Mouse (Mus musculus): ENCODE measurements around the gene Fam120c. TPM values are rescaled to one million over a fixed set of nuclear protein-coding genes. Genes with fewer than 3 reads are reported as not detected.
A peak's percentile ranks its signal among the peaks of the same experiment; 100 is the strongest.

The Fam120c gene
- 4.0 and 5.3 TPM in 2 replicates for polyA plus RNA-seq (2015; fragmentation: Nextera tagmentation; extraction: Ambion mirVana)

DNA sequence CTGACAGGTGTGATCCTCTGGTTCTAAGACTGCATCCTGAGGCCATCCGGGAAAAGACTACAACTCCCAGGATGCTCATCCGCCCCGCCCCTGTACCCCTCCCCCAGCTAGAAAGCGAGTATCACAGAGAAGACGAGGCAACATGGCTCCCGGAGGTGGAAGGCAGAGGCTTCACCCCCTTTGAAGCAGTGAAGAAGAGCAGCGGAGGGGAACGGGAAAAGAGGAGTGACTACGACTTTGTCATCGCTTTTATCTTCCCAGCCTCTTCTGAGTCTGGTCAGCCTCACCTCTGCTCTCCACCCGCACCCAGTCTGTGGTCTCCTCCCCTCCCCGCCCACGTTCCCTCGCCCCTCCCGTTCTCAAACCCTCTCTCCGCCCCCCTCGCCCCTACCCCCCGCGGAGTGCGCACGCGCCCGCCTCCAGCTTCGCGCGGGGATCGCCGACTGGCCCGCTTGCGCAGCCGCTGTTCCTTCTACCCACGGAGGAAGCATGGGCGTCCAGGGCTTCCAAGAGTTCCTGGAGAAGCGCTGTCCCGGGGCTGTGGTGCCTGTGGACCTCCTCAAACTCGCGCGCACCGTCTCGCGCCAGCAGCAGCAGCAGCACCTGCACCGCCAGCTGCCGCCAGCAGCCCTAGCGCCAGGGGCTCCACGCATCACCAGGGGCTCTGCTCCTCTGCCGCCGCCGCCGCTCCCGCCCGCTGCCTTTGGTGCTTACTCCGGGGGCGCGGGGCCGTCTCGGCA lies at the start of gene Fam120c:
Gene Fam120c (plus strand): TSS at position 415 of the 740 bp plus-strand sequence.
- H3K4me2 ChIP-seq (replicated peaks; ENCODE audit: low read depth, low read length): peak within 1 kb of the TSS; percentile 65
- H3K9me3 ChIP-seq (ENCODE audit: low read length): no peaks in the 10 kb centered on the region
- 20% methylated on average over 46 of the region's 56 CpGs for WGBS
- peak within 1 kb of the TSS; percentile 70 for H3K9ac ChIP-seq (replicated peaks; ENCODE audit: low read length)
- no peaks in the 10 kb centered on the region for H3K36me3 ChIP-seq (ENCODE audit: insufficient read depth, low read length)
- peak; percentile 94 for ATAC-seq (ENCODE audit: low FRiP score, low TSS enrichment)
- H3K27ac ChIP-seq (ENCODE audit: low read length): peak within 1 kb of the TSS; percentile 86
- H3K4me3 ChIP-seq (ENCODE audit: low read length): peak within 1 kb of the TSS; percentile 63
- peaks cover 11% of the 10 kb centered on the region; the same call in 1 of the 2 replicates for H3K27me3 ChIP-seq (ENCODE audit: insufficient read depth, low read length)
- peaks cover 10% of the 10 kb centered on the region; the same call in 1 of the 2 replicates for H3K4me1 ChIP-seq (ENCODE audit: insufficient read depth, low read length)

DNA sequence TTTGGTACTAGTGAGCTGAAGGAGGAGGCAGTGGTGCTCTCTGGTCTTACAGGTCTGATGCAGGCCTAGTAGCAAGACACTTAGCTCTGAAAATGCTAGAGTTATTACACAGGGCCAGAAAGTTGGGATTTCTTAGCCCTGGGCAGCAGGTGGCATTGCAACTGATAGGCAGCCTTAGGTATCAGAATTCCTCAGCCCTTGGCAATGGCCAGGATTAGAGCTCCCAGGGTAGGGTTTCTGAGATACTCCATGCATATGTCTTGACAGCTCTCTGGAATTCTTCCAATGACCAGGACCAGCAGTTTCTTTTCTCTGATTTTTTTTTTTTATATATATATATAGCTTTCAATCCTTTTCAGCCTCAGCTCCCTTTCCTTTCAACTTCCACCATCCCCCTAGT lies 45.6 kb upstream of the Fam120c start:
- Histone ChIP-seq H3K4me3 (ENCODE audit: low read length) (no peak overlapping the region), H3K27me3 (ENCODE audit: insufficient read depth, low read length) (peaks cover 2% of the 10 kb centered on the region; the same call in 1 of the 2 replicates), H3K9ac (replicated peaks; ENCODE audit: low read length) (no peak overlapping the region), H3K36me3 (ENCODE audit: insufficient read depth, low read length) (0 out of 2 replicates have a peak, but pooled peaks cover 2% of the 10 kb centered on the region), H3K4me2 (replicated peaks; ENCODE audit: low read depth, low read length) (no peak overlapping the region), H3K9me3 (ENCODE audit: low read length) (no peaks in the 10 kb centered on the region), H3K27ac (ENCODE audit: low read length) (no peak overlapping the region), H3K4me1 (ENCODE audit: insufficient read depth, low read length) (no peaks in the 10 kb centered on the region)
- no peak for ATAC-seq (ENCODE audit: low FRiP score, low TSS enrichment)

DNA sequence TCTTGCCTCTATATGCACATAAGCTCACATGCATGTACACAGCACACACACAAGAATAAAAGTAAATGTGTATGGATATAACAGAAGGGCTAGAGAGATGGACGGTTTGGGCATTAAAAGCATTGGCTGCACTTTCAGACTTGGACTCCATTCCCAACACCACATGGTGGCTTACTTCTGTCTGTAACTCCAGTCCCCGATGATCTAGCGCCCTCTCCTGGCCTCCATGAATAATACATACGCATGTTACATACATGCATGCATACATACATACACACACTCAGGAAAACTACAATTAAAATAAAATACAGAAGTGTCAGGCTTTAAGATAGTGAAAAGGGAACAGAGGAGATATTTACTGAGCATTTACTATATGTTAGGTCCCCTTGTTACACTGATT lies 30.2 kb upstream of the Fam120c start:
- H3K9me3 ChIP-seq (ENCODE audit: low read length): no peaks in the 10 kb centered on the region
- H3K4me1 ChIP-seq (ENCODE audit: insufficient read depth, low read length): no peaks in the 10 kb centered on the region
- no peak overlapping the region for H3K27ac ChIP-seq (ENCODE audit: low read length)
- no peak for ATAC-seq (ENCODE audit: low FRiP score, low TSS enrichment)
- H3K27me3 ChIP-seq (ENCODE audit: insufficient read depth, low read length): peaks cover 7% of the 10 kb centered on the region; the same call in 1 of the 2 replicates
- no peak overlapping the region for H3K9ac ChIP-seq (replicated peaks; ENCODE audit: low read length)
- no peaks in the 10 kb centered on the region for H3K36me3 ChIP-seq (ENCODE audit: insufficient read depth, low read length)
- no peak overlapping the region for H3K4me3 ChIP-seq (ENCODE audit: low read length)
- WGBS: 87% methylated on average over 4 of the region's 4 CpGs
- H3K4me2 ChIP-seq (replicated peaks; ENCODE audit: low read depth, low read length): no peak overlapping the region

DNA sequence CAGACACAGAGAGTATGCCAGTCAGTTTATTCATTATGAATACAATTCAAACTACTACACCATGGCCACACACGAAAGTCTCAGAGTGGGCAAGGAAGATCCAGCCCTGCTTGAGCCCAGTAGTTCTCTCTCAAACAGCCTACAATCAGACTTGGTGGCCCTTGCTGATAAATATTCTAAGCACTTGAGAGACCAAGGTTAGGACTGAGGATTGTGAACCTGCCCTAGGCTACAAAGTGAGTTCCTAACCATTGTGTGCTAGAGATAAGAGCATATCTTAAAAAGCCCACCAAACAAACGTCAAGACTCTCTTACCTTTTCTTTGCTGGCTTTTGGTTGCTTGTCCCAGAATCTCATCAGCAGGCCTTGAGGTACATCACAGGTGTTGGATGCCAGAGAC lies 10.4 kb upstream of the Fam120c start:
- no peak for ATAC-seq (ENCODE audit: low FRiP score, low TSS enrichment)
- 89% methylated on average over 2 of the region's 2 CpGs for WGBS
- H3K4me1 ChIP-seq (ENCODE audit: insufficient read depth, low read length): no peaks in the 10 kb centered on the region

DNA sequence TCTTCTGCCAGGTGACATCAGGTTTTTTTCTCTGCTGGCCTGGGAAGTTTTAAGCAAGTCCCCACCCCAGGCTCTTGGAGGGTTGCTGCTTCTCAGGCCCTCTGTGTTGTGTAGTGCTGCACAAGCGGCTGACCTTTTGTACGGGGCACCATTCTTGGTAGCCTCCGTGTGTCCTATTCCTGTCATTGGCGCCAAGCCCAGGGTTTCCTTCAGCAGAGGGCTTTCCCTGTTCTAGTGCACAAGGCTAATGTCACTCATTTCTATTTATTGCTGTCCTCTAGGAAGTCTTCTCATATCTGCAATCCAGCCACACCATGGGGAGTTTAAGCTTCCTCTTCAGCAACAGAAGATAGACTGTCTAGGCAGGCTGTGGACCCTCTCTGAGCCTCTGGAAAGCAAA lies 6.2 kb upstream of the Fam120c start:
- peaks cover 24% of the 10 kb centered on the region; the same call in 1 of the 2 replicates for H3K27me3 ChIP-seq (ENCODE audit: insufficient read depth, low read length)
- H3K9me3 ChIP-seq (ENCODE audit: low read length): no peaks in the 10 kb centered on the region
- no peak overlapping the region for H3K4me3 ChIP-seq (ENCODE audit: low read length)
- H3K4me1 ChIP-seq (ENCODE audit: insufficient read depth, low read length): no peaks in the 10 kb centered on the region
- no peaks in the 10 kb centered on the region for H3K36me3 ChIP-seq (ENCODE audit: insufficient read depth, low read length)
- no peak overlapping the region for H3K9ac ChIP-seq (replicated peaks; ENCODE audit: low read length)
- no peak for ATAC-seq (ENCODE audit: low FRiP score, low TSS enrichment)
- no peak overlapping the region for H3K4me2 ChIP-seq (replicated peaks; ENCODE audit: low read depth, low read length)
- no peak overlapping the region for H3K27ac ChIP-seq (ENCODE audit: low read length)
- WGBS: 80% methylated on average over 4 of the region's 4 CpGs

More for the DNA sequence above, 10.4 kb upstream of the Fam120c start:
- no peaks in the 10 kb centered on the region for H3K36me3 ChIP-seq (ENCODE audit: insufficient read depth, low read length)
- no peak overlapping the region for H3K4me2 ChIP-seq (replicated peaks; ENCODE audit: low read depth, low read length)
- no peak overlapping the region for H3K4me3 ChIP-seq (ENCODE audit: low read length)
- H3K9me3 ChIP-seq (ENCODE audit: low read length): no peaks in the 10 kb centered on the region
- no peak overlapping the region for H3K9ac ChIP-seq (replicated peaks; ENCODE audit: low read length)
- H3K27ac ChIP-seq (ENCODE audit: low read length): no peak overlapping the region
- H3K27me3 ChIP-seq (ENCODE audit: insufficient read depth, low read length): peaks cover 17% of the 10 kb centered on the region; the same call in 1 of the 2 replicates

DNA sequence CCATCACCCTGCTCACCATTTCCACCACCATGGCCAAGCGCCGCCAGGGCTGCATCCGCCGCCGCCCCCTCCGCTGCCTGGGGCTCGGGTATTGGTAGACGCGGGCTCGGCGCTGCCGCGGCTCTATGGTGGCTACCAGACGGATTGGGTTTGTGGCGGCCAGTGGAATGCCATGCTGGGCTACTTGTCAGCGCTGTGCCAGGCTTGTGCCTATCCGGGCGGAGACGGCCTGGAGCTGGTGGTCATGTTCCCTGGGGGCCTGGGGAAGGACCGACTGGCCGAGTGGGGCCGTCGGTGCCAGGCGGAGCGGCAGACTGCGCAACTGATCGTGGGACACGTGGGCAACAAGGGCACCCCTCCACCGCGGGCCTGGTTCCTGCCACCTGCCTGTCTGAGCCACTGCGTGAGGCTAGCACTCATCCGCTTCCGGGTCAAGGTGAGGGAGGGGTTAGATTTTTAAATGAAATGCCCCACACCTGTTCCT lies 568 bp downstream of the Fam120c start:
- Histone ChIP-seq H3K9ac (replicated peaks; ENCODE audit: low read length) (peak overlapping the region; percentile 70), H3K4me2 (replicated peaks; ENCODE audit: low read depth, low read length) (peak overlapping the region; percentile 65), H3K36me3 (ENCODE audit: insufficient read depth, low read length) (no peaks in the 10 kb centered on the region), H3K27me3 (ENCODE audit: insufficient read depth, low read length) (peaks cover 11% of the 10 kb centered on the region; the same call in 1 of the 2 replicates), H3K27ac (ENCODE audit: low read length) (peak overlapping the region; percentile 86), H3K4me3 (ENCODE audit: low read length) (peak overlapping the region; percentile 63), H3K4me1 (ENCODE audit: insufficient read depth, low read length) (peaks cover 10% of the 10 kb centered on the region; the same call in 1 of the 2 replicates), H3K9me3 (ENCODE audit: low read length) (no peaks in the 10 kb centered on the region)
- WGBS: 31% methylated on average over 33 of the region's 33 CpGs
- ATAC-seq (ENCODE audit: low FRiP score, low TSS enrichment): peak; percentile 68

DNA sequence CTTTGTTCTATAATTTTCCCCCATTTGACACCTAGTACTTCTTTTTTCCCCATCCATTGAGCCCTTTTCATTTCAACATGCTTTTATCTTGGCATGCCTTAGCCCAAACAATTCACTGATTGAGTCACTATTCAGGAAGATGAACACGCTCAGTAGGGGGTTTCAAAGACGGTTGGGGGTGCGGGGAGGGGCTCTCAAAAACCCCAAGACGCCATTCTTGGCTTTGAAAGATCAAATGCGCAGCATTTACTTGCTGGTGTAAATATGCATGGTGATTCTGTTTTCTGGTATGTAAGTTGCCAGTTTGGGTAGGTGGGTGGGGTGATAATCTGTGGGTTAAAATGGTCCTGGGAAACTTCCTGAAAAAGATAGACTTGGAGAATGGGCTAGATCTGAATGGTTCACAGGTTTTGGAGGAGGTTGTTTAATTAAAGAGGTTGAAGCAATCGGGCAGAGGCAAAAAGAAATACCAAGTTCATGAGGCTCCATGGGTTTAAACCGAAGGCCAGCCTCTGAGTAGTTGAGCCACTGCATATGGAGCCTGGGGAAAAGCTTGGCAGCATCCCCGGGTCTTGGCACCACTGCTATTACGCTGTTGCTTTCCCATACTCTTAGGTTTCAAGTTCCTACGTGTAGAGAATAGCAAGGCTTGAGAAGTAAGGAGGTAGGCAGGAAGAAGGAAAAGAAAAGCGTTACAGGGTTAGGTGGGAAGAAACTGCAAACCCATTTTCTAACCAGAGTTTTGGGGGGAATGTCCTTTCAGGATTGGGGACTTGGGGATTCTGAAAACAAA lies 1.6 kb downstream of the Fam120c start:
- 33% methylated on average over 11 of the region's 11 CpGs for WGBS
- Histone ChIP-seq H3K36me3 (ENCODE audit: insufficient read depth, low read length) (no peaks in the 10 kb centered on the region), H3K9ac (replicated peaks; ENCODE audit: low read length) (no peak overlapping the region), H3K9me3 (ENCODE audit: low read length) (no peaks in the 10 kb centered on the region), H3K27ac (ENCODE audit: low read length) (no peak overlapping the region), H3K27me3 (ENCODE audit: insufficient read depth, low read length) (peaks cover 7% of the 10 kb centered on the region; the same call in 1 of the 2 replicates), H3K4me1 (ENCODE audit: insufficient read depth, low read length) (peaks cover 10% of the 10 kb centered on the region; the same call in 1 of the 2 replicates), H3K4me3 (ENCODE audit: low read length) (peak overlapping the region; percentile 63), H3K4me2 (replicated peaks; ENCODE audit: low read depth, low read length) (peak overlapping the region; percentile 65)
- no peak for ATAC-seq (ENCODE audit: low FRiP score, low TSS enrichment)

DNA sequence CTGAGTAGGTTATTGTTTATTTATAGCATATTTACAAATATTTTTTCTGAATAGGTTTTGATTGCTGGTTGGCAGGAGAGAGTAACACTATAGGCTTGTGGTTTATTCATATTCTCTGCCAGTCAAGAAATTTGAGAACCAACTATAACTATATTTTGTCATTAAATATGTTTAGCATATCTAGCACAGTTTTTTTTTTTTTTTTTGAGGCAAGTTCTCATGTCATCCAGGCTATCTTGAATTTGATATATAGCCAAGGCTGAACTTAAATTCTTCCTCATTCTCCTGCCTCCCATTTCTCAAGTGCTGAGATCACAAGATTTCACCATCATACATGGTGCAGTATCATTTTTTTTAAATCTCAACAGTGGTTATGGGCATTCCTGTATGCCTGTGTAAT lies 3.3 kb downstream of the Fam120c start:
- H3K4me2 ChIP-seq (replicated peaks; ENCODE audit: low read depth, low read length): no peak overlapping the region
- H3K4me3 ChIP-seq (ENCODE audit: low read length): no peak overlapping the region
- no peak overlapping the region for H3K27ac ChIP-seq (ENCODE audit: low read length)
- ATAC-seq (ENCODE audit: low FRiP score, low TSS enrichment): no peak
- no peaks in the 10 kb centered on the region for H3K9me3 ChIP-seq (ENCODE audit: low read length)
- H3K36me3 ChIP-seq (ENCODE audit: insufficient read depth, low read length): no peaks in the 10 kb centered on the region
- peaks cover 10% of the 10 kb centered on the region; the same call in 1 of the 2 replicates for H3K4me1 ChIP-seq (ENCODE audit: insufficient read depth, low read length)
- H3K9ac ChIP-seq (replicated peaks; ENCODE audit: low read length): no peak overlapping the region
- peaks cover 3% of the 10 kb centered on the region; the same call in 1 of the 2 replicates for H3K27me3 ChIP-seq (ENCODE audit: insufficient read depth, low read length)

DNA sequence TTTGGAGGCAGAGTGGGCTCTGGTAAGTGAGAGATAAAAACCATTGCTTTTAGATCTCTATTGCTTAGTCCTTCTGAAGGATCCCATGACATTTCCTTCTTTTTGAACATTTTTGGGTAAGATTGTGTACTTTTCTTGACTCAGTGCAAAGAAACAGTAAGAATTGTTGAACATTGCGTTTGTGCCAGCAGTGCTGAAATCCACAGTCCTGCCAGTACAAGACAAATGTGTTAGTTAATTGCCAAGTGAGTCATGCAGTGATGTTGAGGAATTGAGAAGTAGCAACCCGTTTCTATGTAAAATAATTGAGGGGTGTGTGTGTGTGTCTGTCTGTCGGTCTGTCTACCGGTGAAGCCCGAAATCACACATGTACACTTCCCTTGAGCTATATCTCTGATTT lies 5.3 kb downstream of the Fam120c start:
- Histone ChIP-seq H3K4me3 (ENCODE audit: low read length) (no peak overlapping the region), H3K4me1 (ENCODE audit: insufficient read depth, low read length) (peaks cover 10% of the 10 kb centered on the region; the same call in 1 of the 2 replicates), H3K36me3 (ENCODE audit: insufficient read depth, low read length) (0 out of 2 replicates have a peak, but pooled peaks cover 2% of the 10 kb centered on the region), H3K9ac (replicated peaks; ENCODE audit: low read length) (no peak overlapping the region), H3K4me2 (replicated peaks; ENCODE audit: low read depth, low read length) (no peak overlapping the region), H3K9me3 (ENCODE audit: low read length) (no peaks in the 10 kb centered on the region), H3K27me3 (ENCODE audit: insufficient read depth, low read length) (no peaks in the 10 kb centered on the region; the same call in 1 of the 2 replicates), H3K27ac (ENCODE audit: low read length) (no peak overlapping the region)
- WGBS: 86% methylated on average over 5 of the region's 5 CpGs
- ATAC-seq (ENCODE audit: low FRiP score, low TSS enrichment): no peak
